Mouse (Mus musculus) heart, embryonic 14.5 days (tissue): Measurements from ENCODE around the gene Itga1. TPM values are rescaled to one million over a fixed set of nuclear protein-coding genes. Genes with fewer than 3 reads are reported as not detected.

ENCODE experiments used
- ATAC-seq: fragments of 200-750 bp; cut with Nextera tagmentation; 2 replicates; pipeline ENCODE4 v1.8.0; 2017; ENCODE audit warnings: low read depth, moderate TSS enrichment; ENCODE audit not compliant: insufficient number of reproducible peaks, insufficient read depth, low FRiP score
- H3K27ac ChIP-seq, 2 experiments: fragments of 200-500 bp in 1 of 2; fragments of 300-500 bp in 1 of 2; sonication (generic) in 1 of 2; replicated peaks in 1 of 2; 2 replicates each; pipeline ENCODE4 v1.5.1; 2012 to 2014; ENCODE audit warnings: low read depth in 2 of 2, low read length in 2 of 2, control low read depth in 1 of 2, mild to moderate bottlenecking in 1 of 2, mixed read lengths in 1 of 2; ENCODE audit not compliant: control insufficient read depth in 1 of 2, insufficient read depth in 1 of 2
- H3K27me3 ChIP-seq: fragments of 300-500 bp; sonication (generic); 2 replicates; pipeline ENCODE4 v1.6.1; 2014; ENCODE audit warnings: mild to moderate bottlenecking, low read length, control low read depth; ENCODE audit not compliant: control insufficient read depth, insufficient read depth
- H3K36me3 ChIP-seq: fragments of 300-500 bp; sonication (generic); 2 replicates; pipeline ENCODE4 v1.6.1; 2014; ENCODE audit warnings: mild to moderate bottlenecking, control low read depth, low read length, mixed read lengths; ENCODE audit not compliant: control insufficient read depth, insufficient read depth
- H3K4me1 ChIP-seq, 2 experiments: fragments of 200-500 bp in 1 of 2; fragments of 300-500 bp in 1 of 2; sonication (generic) in 1 of 2; 2 replicates each; pipeline ENCODE4 v1.6.1; 2012 to 2014; ENCODE audit warnings: low read length in 2 of 2, control low read depth in 1 of 2, mixed read lengths in 1 of 2; ENCODE audit not compliant: control insufficient read depth in 2 of 2, insufficient read depth in 2 of 2
- H3K4me2 ChIP-seq: fragments of 300-500 bp; sonication (generic); 2 replicates; pipeline ENCODE4 v1.6.1; 2014; ENCODE audit warnings: mild to moderate bottlenecking, low read length
- H3K4me3 ChIP-seq, 2 experiments: fragments of 200-500 bp in 1 of 2; fragments of 300-500 bp in 1 of 2; sonication (generic) in 1 of 2; 2 replicates each; pipeline ENCODE4 v1.5.1; 2012 to 2014; ENCODE audit warnings: low read length in 2 of 2, mild to moderate bottlenecking in 2 of 2, control low read depth in 1 of 2, low read depth in 1 of 2, moderate library complexity in 1 of 2; ENCODE audit not compliant: control insufficient read depth in 1 of 2, insufficient read depth in 1 of 2
- H3K9ac ChIP-seq: fragments of 300-500 bp; sonication (generic); 2 replicates; pipeline ENCODE4 v1.6.1; 2014; ENCODE audit warnings: mild to moderate bottlenecking, low read length
- H3K9me3 ChIP-seq: fragments of 300-500 bp; sonication (generic); 2 replicates; pipeline ENCODE4 v1.6.1; 2016; ENCODE audit warnings: low read length, control low read depth; ENCODE audit not compliant: control insufficient read depth
- WGBS: fragments of 180-500 bp; shearing (Covaris S2); extraction: QIAGEN DNeasy Blood & Tissue Kit; methylation state at CpG from one replicate; pipeline ENCODE4 v1.1.7; 2014; 5-methylcytosine and 5-hydroxymethylcytosine counted together
- polyA plus RNA-seq: library from polyadenylated mRNA; unstranded; fragments of >200 nt; fragmentation: Nextera tagmentation; extraction: Ambion mirVana; gene quantifications from 2 replicates; pipeline ENCODE4 v1.2.1, GENCODE M21; 2014

Itga1 gene
- polyA plus RNA-seq, 1 experiment from 2014 or later, result 32.6 TPM

DNA sequence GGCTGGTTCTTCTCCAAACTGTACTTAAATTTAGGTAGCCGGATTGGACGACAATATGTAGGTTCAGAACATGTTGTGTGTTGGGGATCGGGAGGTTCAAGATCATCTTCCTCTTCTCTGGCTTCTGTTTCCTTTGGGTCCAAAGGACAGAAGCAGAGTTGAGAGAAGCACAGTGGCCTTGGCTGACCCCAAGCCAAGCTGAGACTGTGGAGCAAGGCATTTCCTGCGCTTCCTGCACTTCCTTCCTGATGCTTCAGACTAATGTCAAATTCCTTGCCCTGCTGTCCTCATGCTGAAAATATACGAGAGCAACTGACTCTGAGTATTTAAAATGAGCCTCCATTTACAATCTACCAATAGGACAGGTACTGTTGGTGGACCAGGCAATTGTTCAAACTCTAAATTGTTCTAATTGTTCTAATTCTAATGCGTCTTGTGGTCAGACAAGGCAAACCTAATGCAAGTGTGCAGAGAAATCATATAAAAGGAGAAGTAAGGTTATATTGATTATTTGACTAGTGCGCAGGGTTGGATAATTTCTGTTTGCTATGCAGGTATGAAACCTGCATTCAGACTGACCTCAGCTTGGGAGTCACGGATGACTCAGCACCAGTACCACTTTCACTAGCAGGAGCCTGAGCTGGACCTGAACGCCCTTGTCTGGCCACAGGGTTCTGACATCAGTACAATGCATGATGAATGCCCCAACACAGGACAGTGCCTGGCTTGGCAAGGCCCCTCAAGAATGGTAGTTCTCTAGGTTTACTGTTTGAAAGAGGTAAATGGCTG is 24.2 kb downstream of the Itga1 start:
- 73% methylated on average over 9 of the region's 9 CpGs for WGBS

DNA sequence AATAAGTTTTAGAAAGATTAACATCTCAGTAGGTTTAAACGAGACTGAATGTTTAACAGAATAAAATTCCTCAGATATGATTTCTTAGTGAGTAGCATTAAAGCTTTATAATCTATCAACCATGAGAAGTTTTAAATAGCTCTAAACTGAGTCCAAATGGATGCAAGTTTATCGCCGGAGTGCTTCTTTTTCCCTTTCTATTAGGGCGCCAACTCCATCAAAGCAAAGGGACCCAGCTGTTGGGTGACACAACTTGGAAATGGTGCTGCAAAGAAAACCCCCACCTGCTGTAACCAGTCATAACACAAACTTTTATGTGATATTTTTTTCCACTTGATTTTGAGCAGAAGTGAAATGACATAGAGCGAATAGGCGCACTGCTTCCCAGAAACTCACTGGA is 29.4 kb downstream of the Itga1 start:
- no peak overlapping the region for H3K4me3 ChIP-seq
- WGBS, result 83% methylated on average over 6 of the region's 6 CpGs
- H3K9ac ChIP-seq, result no peak overlapping the region
- H3K36me3 ChIP-seq, result no peaks in the 10 kb centered on the region
- H3K4me2 ChIP-seq, result no peak overlapping the region
- no peaks in the 10 kb centered on the region for H3K9me3 ChIP-seq
- H3K27ac ChIP-seq, result no peak overlapping the region
- no peaks in the 10 kb centered on the region for H3K27me3 ChIP-seq
- no peak for ATAC-seq
- H3K4me1 ChIP-seq, result no peaks in the 10 kb centered on the region

More for the DNA sequence above, 24.2 kb downstream of the Itga1 start:
- Histone ChIP-seq H3K27me3 (no peaks in the 10 kb centered on the region), H3K27ac (no peak overlapping the region), H3K4me3 (no peak overlapping the region), H3K4me1 (peaks cover 0 to 4% of the 10 kb centered on the region in 2 experiments; a peak in 1 of 4 replicates), H3K4me2 (no peak overlapping the region), H3K9ac (no peak overlapping the region), H3K36me3 (peaks cover under 1% of the 10 kb centered on the region), H3K9me3 (no peaks in the 10 kb centered on the region)
- ATAC-seq, result no peak

DNA sequence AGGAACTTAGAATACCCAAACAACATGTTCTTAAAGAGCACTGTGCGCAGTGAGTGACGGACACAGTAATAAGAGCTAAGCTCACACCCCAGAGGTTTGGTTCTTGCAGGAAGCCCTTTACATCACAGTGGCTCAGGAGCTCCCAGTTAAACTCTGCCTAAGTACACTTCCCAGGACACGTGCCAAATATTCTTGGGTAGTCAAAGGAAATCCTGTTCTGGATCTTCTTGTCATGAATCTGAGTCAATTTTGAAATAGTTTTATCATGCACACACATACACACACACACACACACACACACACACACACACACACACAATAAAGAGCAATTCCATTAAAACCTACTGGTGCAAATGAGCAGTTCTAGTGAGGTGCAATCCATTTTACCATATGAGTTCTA is 30.3 kb downstream of the Itga1 start:
- 78% methylated on average over 3 of the region's 3 CpGs for WGBS
- Histone ChIP-seq H3K27me3 (no peaks in the 10 kb centered on the region), H3K36me3 (no peaks in the 10 kb centered on the region), H3K9me3 (no peaks in the 10 kb centered on the region), H3K27ac (no peak overlapping the region), H3K4me3 (no peak overlapping the region), H3K9ac (no peak overlapping the region), H3K4me1 (no peaks in the 10 kb centered on the region), H3K4me2 (no peak overlapping the region)
- ATAC-seq, result no peak

DNA sequence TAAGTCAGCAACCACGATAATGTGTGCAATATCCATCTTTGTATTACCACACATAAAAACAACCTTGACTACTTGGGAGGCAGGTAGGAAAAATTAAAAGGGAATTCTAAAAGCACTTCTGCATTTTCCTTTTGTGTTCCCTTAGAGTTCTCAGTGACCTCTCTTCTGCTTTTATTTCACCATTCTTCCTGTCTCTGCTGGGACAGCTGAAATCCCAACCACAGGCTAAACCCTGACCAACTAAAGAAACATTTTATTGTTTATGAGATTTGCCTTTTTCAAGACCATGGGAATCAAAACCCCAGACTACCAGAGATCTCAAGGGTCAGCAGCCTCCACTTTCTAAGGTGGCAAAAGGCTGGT is 33.8 kb downstream of the Itga1 start:
- Histone ChIP-seq H3K4me2 (no peak overlapping the region), H3K4me3 (no peak overlapping the region), H3K27ac (no peak overlapping the region), H3K9ac (no peak overlapping the region), H3K4me1 (no peaks in the 10 kb centered on the region), H3K9me3 (no peaks in the 10 kb centered on the region), H3K36me3 (no peaks in the 10 kb centered on the region), H3K27me3 (no peaks in the 10 kb centered on the region)
- no peak for ATAC-seq
- WGBS, result 85% methylated on average over 1 of the region's 1 CpGs

DNA sequence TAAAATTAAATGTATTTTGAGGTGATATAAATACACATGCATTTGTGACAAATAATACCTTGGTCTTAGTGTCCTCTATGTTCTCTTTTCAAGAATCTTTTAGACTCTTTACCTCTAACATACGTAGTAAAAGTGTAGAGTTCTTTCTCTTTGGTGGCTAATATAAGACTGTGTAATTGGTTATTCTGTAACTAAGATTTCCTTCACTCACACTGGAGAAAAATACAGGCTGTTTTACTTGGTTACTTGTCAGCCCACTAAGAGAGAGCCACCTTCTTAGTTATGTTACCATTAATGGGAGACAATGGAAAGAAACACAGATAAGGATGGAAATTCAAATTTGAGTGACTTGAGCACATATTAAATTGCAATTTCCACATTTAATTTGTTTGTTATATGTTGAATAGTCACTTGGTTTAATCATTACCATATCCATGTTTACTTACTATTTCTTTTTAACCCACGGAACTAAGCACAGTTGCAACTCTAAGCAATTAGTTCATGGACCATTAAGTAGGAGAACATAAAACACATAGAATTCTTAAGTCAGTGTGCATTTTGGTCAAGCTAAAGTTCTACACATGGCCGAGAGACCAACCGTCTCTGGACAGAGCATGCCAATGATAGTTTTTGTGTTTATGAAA is 34.3 kb downstream of the Itga1 start:
- Histone ChIP-seq H3K4me2 (no peak overlapping the region), H3K4me3 (no peak overlapping the region), H3K4me1 (no peaks in the 10 kb centered on the region), H3K9ac (no peak overlapping the region), H3K27me3 (no peaks in the 10 kb centered on the region), H3K27ac (no peak overlapping the region), H3K36me3 (no peaks in the 10 kb centered on the region), H3K9me3 (no peaks in the 10 kb centered on the region)
- no peak for ATAC-seq
- 92% methylated on average over 4 of the region's 4 CpGs for WGBS

DNA sequence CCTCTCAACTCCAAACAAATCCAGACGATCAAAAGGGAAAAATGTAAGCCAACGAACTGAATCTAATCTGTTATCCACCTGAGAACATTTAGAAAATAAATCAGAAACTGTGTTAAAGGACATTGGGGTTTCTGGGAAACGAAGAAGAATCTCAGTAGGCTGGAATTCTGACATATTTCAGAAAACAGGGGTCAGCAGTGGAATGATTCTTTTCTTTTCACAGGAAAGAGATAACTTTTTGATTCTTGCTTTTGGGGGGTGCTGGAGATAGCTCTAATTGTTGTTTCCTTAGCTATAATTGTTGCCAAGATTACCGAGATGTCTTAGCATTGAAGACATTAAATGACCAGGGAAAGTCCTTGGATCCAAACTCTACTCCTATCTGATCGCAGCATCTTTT is 44.2 kb downstream of the Itga1 start:
- WGBS, result 66% methylated on average over 5 of the region's 5 CpGs
- H3K4me2 ChIP-seq, result no peak overlapping the region
- H3K4me1 ChIP-seq, result peaks cover 4 to 5% of the 10 kb centered on the region in 2 experiments; a peak in 1 of 4 replicates
- no peaks in the 10 kb centered on the region for H3K27me3 ChIP-seq
- H3K27ac ChIP-seq, result no peak overlapping the region; a peak in 1 of 4 replicates
- no peak overlapping the region for H3K4me3 ChIP-seq
- ATAC-seq, result no peak
- H3K9ac ChIP-seq, result no peak overlapping the region
- no peaks in the 10 kb centered on the region for H3K36me3 ChIP-seq
- H3K9me3 ChIP-seq, result no peaks in the 10 kb centered on the region

DNA sequence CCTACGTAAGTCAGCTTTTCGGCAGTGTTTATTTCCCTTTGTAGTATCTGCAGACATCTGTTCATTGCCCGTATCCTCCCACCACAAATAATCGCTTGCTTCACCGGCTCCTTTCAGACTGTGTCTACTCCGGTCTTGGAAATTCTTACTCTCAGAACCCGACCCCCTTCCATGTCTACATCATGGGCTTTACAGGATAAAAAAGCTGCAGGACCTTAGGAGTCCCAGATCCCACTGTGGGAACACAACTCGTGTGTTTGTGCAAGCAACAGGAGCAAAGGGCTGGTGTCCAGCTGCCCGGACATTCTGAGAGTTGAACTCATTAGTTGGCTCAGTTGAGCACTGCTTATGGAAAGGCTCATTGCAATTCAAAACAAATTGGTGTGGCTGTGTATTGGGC is 47.0 kb downstream of the Itga1 start:
- no peak overlapping the region for H3K4me3 ChIP-seq
- H3K27me3 ChIP-seq, result no peaks in the 10 kb centered on the region
- H3K9ac ChIP-seq, result no peak overlapping the region
- H3K4me2 ChIP-seq, result no peak overlapping the region; the same call in 1 of the 2 replicates
- no peak; the same call in 1 of the 2 replicates for ATAC-seq
- H3K36me3 ChIP-seq, result no peaks in the 10 kb centered on the region
- H3K4me1 ChIP-seq, result peaks cover 5 to 7% of the 10 kb centered on the region in 2 experiments; a peak in 2 of 4 replicates
- H3K9me3 ChIP-seq, result no peaks in the 10 kb centered on the region
- H3K27ac ChIP-seq, result peak overlapping the region; percentile 25 to 62
- WGBS, result 60% methylated on average over 9 of the region's 9 CpGs
